Mouse (Mus musculus): Measurements from ENCODE around the gene Efnb2. TPM values are rescaled to one million over a fixed set of nuclear protein-coding genes. Genes with fewer than 3 reads are reported as not detected.

Efnb2 gene
- polyA plus RNA-seq, 1 experiment from 2014 or later = 30.6 TPM

GRCm38 (mm10) chr8:8657692-8658355, 3.2 kb downstream of the Efnb2 start:
- Histone ChIP-seq H3K36me3 (ENCODE audit: control insufficient read depth, insufficient read depth, low read length) (no peaks in the 10 kb centered on the region), H3K27ac (replicated peaks; ENCODE audit: low read depth, low read length) (peak overlapping the region; percentile 35), H3K9ac (ENCODE audit: low read depth, low read length) (peak overlapping the region; percentile 92), H3K9me3 (ENCODE audit: control insufficient read depth, low read length) (no peaks in the 10 kb centered on the region), H3K4me3 (ENCODE audit: low read depth, low read length) (peak overlapping the region; percentile 87), H3K4me2 (ENCODE audit: low read depth, low read length) (peak overlapping the region; percentile 69), H3K4me1 (ENCODE audit: control insufficient read depth, insufficient read depth, low read length) (peaks cover 26% of the 10 kb centered on the region), H3K27me3 (replicated peaks; ENCODE audit: control insufficient read depth, insufficient read depth, low read length) (no peaks in the 10 kb centered on the region)
- DNase-seq (ENCODE audit: low spot score) = peak; percentile 48
- no peak for ATAC-seq (ENCODE audit: low read depth)
- WGBS = 25% methylated on average over 5 of the region's 5 CpGs

- Histone ChIP-seq H3K27ac (replicated peaks; ENCODE audit: low read depth, low read length) (peak overlapping the region; percentile 35; the same call in 1 of the 2 replicates), H3K27me3 (replicated peaks; ENCODE audit: control insufficient read depth, insufficient read depth, low read length) (no peaks in the 10 kb centered on the region), H3K9ac (ENCODE audit: low read depth, low read length) (peak overlapping the region; percentile 38), H3K4me2 (ENCODE audit: low read depth, low read length) (peak overlapping the region; percentile 69), H3K9me3 (ENCODE audit: control insufficient read depth, low read length) (no peaks in the 10 kb centered on the region), H3K4me1 (ENCODE audit: control insufficient read depth, insufficient read depth, low read length) (peaks cover 29% of the 10 kb centered on the region), H3K4me3 (ENCODE audit: low read depth, low read length) (peak overlapping the region; percentile 87), H3K36me3 (ENCODE audit: control insufficient read depth, insufficient read depth, low read length) (no peaks in the 10 kb centered on the region)
- DNase-seq (ENCODE audit: low spot score) (peak; percentile 59), ATAC-seq (ENCODE audit: low read depth) (no peak)
- WGBS = 19% methylated on average over 14 of the region's 14 CpGs
These were observed 4.2 kb downstream of the Efnb2 start for GRCm38 (mm10) chr8:8656578-8657441.

GRCm38 (mm10) chr8:8655346-8656340, 5.4 kb downstream of the Efnb2 start:
- Histone ChIP-seq H3K9ac (ENCODE audit: low read depth, low read length) (peak overlapping the region; percentile 20), H3K36me3 (ENCODE audit: control insufficient read depth, insufficient read depth, low read length) (no peaks in the 10 kb centered on the region), H3K9me3 (ENCODE audit: control insufficient read depth, low read length) (no peaks in the 10 kb centered on the region), H3K4me2 (ENCODE audit: low read depth, low read length) (peak overlapping the region; percentile 69), H3K27ac (replicated peaks; ENCODE audit: low read depth, low read length) (no peak overlapping the region; the same call in 1 of the 2 replicates), H3K27me3 (replicated peaks; ENCODE audit: control insufficient read depth, insufficient read depth, low read length) (no peaks in the 10 kb centered on the region), H3K4me1 (ENCODE audit: control insufficient read depth, insufficient read depth, low read length) (peaks cover 35% of the 10 kb centered on the region), H3K4me3 (ENCODE audit: low read depth, low read length) (peak overlapping the region; percentile 87)
- ATAC-seq (ENCODE audit: low read depth) (no peak), DNase-seq (ENCODE audit: low spot score) (peak; percentile 59)
- WGBS = 32% methylated on average over 24 of the region's 24 CpGs

- H3K36me3 ChIP-seq (ENCODE audit: control insufficient read depth, insufficient read depth, low read length) = 0 out of 2 replicates have a peak, but pooled peaks cover 4% of the 10 kb centered on the region
- H3K4me3 ChIP-seq (ENCODE audit: low read depth, low read length) = no peak overlapping the region
- peaks cover 48% of the 10 kb centered on the region for H3K4me1 ChIP-seq (ENCODE audit: control insufficient read depth, insufficient read depth, low read length)
- WGBS = 52% methylated on average over 12 of the region's 12 CpGs
- peak overlapping the region; percentile 69 for H3K4me2 ChIP-seq (ENCODE audit: low read depth, low read length)
- H3K9ac ChIP-seq (ENCODE audit: low read depth, low read length) = no peak overlapping the region
- DNase-seq (ENCODE audit: low spot score) (no peak), ATAC-seq (ENCODE audit: low read depth) (no peak)
- no peaks in the 10 kb centered on the region for H3K9me3 ChIP-seq (ENCODE audit: control insufficient read depth, low read length)
- H3K27me3 ChIP-seq (replicated peaks; ENCODE audit: control insufficient read depth, insufficient read depth, low read length) = no peaks in the 10 kb centered on the region
- no peak overlapping the region for H3K27ac ChIP-seq (replicated peaks; ENCODE audit: low read depth, low read length)
These were observed 7.0 kb downstream of the Efnb2 start for GRCm38 (mm10) chr8:8653906-8654489.

GRCm38 (mm10) chr8:8653343-8653742, 7.7 kb downstream of the Efnb2 start:
- Histone ChIP-seq H3K4me1 (ENCODE audit: control insufficient read depth, insufficient read depth, low read length) (peaks cover 48% of the 10 kb centered on the region), H3K27me3 (replicated peaks; ENCODE audit: control insufficient read depth, insufficient read depth, low read length) (no peaks in the 10 kb centered on the region), H3K9me3 (ENCODE audit: control insufficient read depth, low read length) (no peaks in the 10 kb centered on the region), H3K4me3 (ENCODE audit: low read depth, low read length) (no peak overlapping the region), H3K4me2 (ENCODE audit: low read depth, low read length) (peak overlapping the region; percentile 69; the same call in 1 of the 2 replicates), H3K36me3 (ENCODE audit: control insufficient read depth, insufficient read depth, low read length) (0 out of 2 replicates have a peak, but pooled peaks cover 4% of the 10 kb centered on the region), H3K9ac (ENCODE audit: low read depth, low read length) (no peak overlapping the region), H3K27ac (replicated peaks; ENCODE audit: low read depth, low read length) (no peak overlapping the region)
- ATAC-seq (ENCODE audit: low read depth) (no peak), DNase-seq (ENCODE audit: low spot score) (peak; percentile 39)
- 61% methylated on average over 5 of the region's 5 CpGs for WGBS

GRCm38 (mm10) chr8:8652388-8652787, 8.7 kb downstream of the Efnb2 start:
- 77% methylated on average over 4 of the region's 4 CpGs for WGBS
- Histone ChIP-seq H3K4me3 (ENCODE audit: low read depth, low read length) (no peak overlapping the region), H3K9ac (ENCODE audit: low read depth, low read length) (no peak overlapping the region), H3K27ac (replicated peaks; ENCODE audit: low read depth, low read length) (no peak overlapping the region), H3K27me3 (replicated peaks; ENCODE audit: control insufficient read depth, insufficient read depth, low read length) (no peaks in the 10 kb centered on the region), H3K4me2 (ENCODE audit: low read depth, low read length) (0 out of 2 replicates have a peak overlapping the region, but pooled peaks have one; percentile 0), H3K36me3 (ENCODE audit: control insufficient read depth, insufficient read depth, low read length) (0 out of 2 replicates have a peak, but pooled peaks cover 4% of the 10 kb centered on the region), H3K9me3 (ENCODE audit: control insufficient read depth, low read length) (no peaks in the 10 kb centered on the region), H3K4me1 (ENCODE audit: control insufficient read depth, insufficient read depth, low read length) (peaks cover 51% of the 10 kb centered on the region)
- DNase-seq (ENCODE audit: low spot score) (no peak), ATAC-seq (ENCODE audit: low read depth) (no peak)

- Histone ChIP-seq H3K4me3 (ENCODE audit: low read depth, low read length) (no peak overlapping the region), H3K9ac (ENCODE audit: low read depth, low read length) (no peak overlapping the region), H3K4me1 (ENCODE audit: control insufficient read depth, insufficient read depth, low read length) (peaks cover 43% of the 10 kb centered on the region), H3K27ac (replicated peaks; ENCODE audit: low read depth, low read length) (peak overlapping the region; percentile 42), H3K27me3 (replicated peaks; ENCODE audit: control insufficient read depth, insufficient read depth, low read length) (no peaks in the 10 kb centered on the region), H3K36me3 (ENCODE audit: control insufficient read depth, insufficient read depth, low read length) (0 out of 2 replicates have a peak, but pooled peaks cover 4% of the 10 kb centered on the region), H3K4me2 (ENCODE audit: low read depth, low read length) (peak overlapping the region; percentile 31; the same call in 1 of the 2 replicates), H3K9me3 (ENCODE audit: control insufficient read depth, low read length) (no peaks in the 10 kb centered on the region)
- ATAC-seq (ENCODE audit: low read depth) (no peak), DNase-seq (ENCODE audit: low spot score) (peak; percentile 93)
- WGBS = 33% methylated on average over 8 of the region's 8 CpGs
These were observed 11.1 kb downstream of the Efnb2 start for GRCm38 (mm10) chr8:8649944-8650343.
